Comparison of ENCODE assay signal across 8 mouse cellular contexts in the genomic region with DNA sequence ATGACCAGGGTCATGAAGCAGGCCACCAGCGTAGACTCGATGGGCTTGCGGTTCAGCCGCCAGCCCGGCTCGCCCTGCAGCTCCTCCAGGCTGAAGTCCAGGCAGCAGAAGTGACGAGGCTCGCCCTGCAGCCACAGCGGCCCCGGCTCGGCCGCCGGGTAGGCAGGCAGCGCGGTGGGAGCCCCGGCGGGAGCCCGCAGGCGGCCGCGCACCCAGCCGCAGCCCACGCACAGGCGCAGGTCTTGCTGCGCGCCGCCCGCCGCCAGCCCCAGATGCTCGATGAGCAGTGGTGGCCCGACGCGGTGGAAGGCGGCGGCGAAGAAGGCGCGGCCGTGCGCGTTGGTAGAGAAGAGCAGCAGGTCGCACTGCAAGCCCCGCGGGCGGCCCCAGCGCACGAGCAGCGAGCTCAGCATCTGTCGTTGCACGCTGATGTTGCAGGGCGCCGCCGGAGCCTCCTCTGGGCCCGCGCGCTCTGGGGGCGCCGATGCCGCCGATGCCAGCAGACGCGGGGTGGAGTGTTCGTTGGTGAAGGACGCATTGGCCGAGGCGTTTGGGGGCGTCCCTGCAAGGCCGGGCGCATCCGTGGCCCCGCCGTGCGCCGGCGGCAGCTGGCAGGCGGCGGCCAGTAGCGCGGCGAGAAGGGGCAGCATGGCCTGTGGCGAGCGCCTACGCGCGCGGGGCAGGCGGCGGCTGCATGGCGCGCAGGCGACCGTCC. TPM values are rescaled to one million over a fixed set of nuclear protein-coding genes. Genes with fewer than 3 reads are reported as not detected.
DNase-seq lines count a peak whose midpoint lies in the region; ATAC-seq and TF ChIP-seq lines count a peak whose summit lies in the region.

No protein-coding gene starts in this region.

- no peaks in the 10 kb centered on the region for H3K36me3 ChIP-seq in embryonic facial prominence, embryonic 14.5 days (ENCODE audit: control insufficient read depth, insufficient read depth, low read length)

- no peak for TF ChIP-seq POLR2A in cerebellum, adult 2 months (IDR thresholded peaks at IDR 0.05; ENCODE audit: borderline replicate concordance, insufficient read depth, low read length)

- H3K27ac ChIP-seq in cerebellum, adult 2 months (ENCODE audit: insufficient read depth, low read length) = no peak overlapping the region
- peak overlapping the region; percentile 67 for H3K27ac ChIP-seq in embryonic facial prominence, embryonic 14.5 days (replicated peaks; ENCODE audit: low read depth, low read length)

- ATAC-seq in embryonic facial prominence, embryonic 14.5 days (ENCODE audit: low read depth) = peak; percentile 71
- ATAC-seq in megakaryocyte-erythroid progenitor cell, adult 5-6 weeks (replicated peaks; ENCODE audit: low FRiP score, low TSS enrichment, poor library complexity, severe bottlenecking) = peak; percentile 13

- under 1% methylated on average over 92 of the region's 92 CpGs for WGBS in cerebellum, adult 2 months
- WGBS in embryonic facial prominence, embryonic 14.5 days = under 1% methylated on average over 49 of the region's 92 CpGs

- H3K9ac ChIP-seq in embryonic facial prominence, embryonic 14.5 days (ENCODE audit: low read depth, low read length) = peak overlapping the region; percentile 70

- H3K4me1 ChIP-seq in cerebellum, adult 2 months (ENCODE audit: control insufficient read depth, insufficient read depth, low read length) = no peaks in the 10 kb centered on the region
- peaks cover 4% of the 10 kb centered on the region for H3K4me1 ChIP-seq in embryonic facial prominence, embryonic 14.5 days (ENCODE audit: control insufficient read depth, insufficient read depth, low read length)

- H3K9me3 ChIP-seq in embryonic facial prominence, embryonic 14.5 days (ENCODE audit: control insufficient read depth, low read length) = no peaks in the 10 kb centered on the region

- TF ChIP-seq CTCF in cerebellum, adult 2 months (IDR thresholded peaks at IDR 0.05; ENCODE audit: borderline replicate concordance, insufficient read depth, low read depth, low read length) = no peak

- peak overlapping the region; percentile 96 for H3K4me2 ChIP-seq in embryonic facial prominence, embryonic 14.5 days (ENCODE audit: low read depth, low read length)

- H3K4me3 ChIP-seq in cerebellum, adult 2 months (replicated peaks; ENCODE audit: insufficient read depth, low read depth, low read length) = peak overlapping the region; percentile 76
- H3K4me3 ChIP-seq in embryonic facial prominence, embryonic 14.5 days (ENCODE audit: low read depth, low read length) = peak overlapping the region; percentile 70

- no peak for DNase-seq in cerebellum, adult 2 months
- DNase-seq in cerebellum, adult 9-10 months = no peak
- peak; percentile 70 for DNase-seq in R1 (ENCODE audit: low read depth, low spot score)
- DNase-seq in embryonic facial prominence, embryonic 14.5 days (ENCODE audit: low spot score) = peak; percentile 57
- DNase-seq in heart, postnatal 4 days = peak; percentile 40
- peak; percentile 46 to 69 for DNase-seq in left cerebral cortex, adult 8-10 months (ENCODE audit: low spot score in 2 of 2)
- DNase-seq in spleen, adult 12 weeks (ENCODE audit: low spot score) = peak; percentile 2

- no peaks in the 10 kb centered on the region for H3K27me3 ChIP-seq in cerebellum, adult 2 months (ENCODE audit: control insufficient read depth, insufficient read depth, low read length)
- H3K27me3 ChIP-seq in embryonic facial prominence, embryonic 14.5 days (replicated peaks; ENCODE audit: control insufficient read depth, insufficient read depth, low read length) = peaks cover 33% of the 10 kb centered on the region

RNA-seq across cellular contexts. Expression of a gene that starts 0.5 kb away (rescaled TPM):
- 12.8 and 14.5 TPM in 2 replicates for polyA plus RNA-seq in cerebellum, adult 2 months (2012; rRNA removed)
- polyA plus RNA-seq in embryonic facial prominence, embryonic 14.5 days (2014; fragmentation: Nextera tagmentation; extraction: Ambion mirVana) = 13.1 and 15.4 TPM in 2 replicates
- 10 to 100 TPM; 24.7 to 25.4 TPM for total RNA-seq in heart, postnatal 4 days (2021)
- total RNA-seq in left cerebral cortex, adult 8-10 months (2022) = 10 to 100 TPM; 73.6 to 80.0 (median 74.8) TPM
- 0.85 and 2.1 TPM in 2 replicates for total RNA-seq in megakaryocyte-erythroid progenitor cell, adult 5-6 weeks (2014; fragmentation: Nextera tagmentation)
- 4.3 TPM in 1 of 2 replicates, not detected in the other for total RNA-seq in megakaryocyte-erythroid progenitor cell, adult 5-6 weeks (2017)

RNA-seq across cellular contexts. Expression of a gene that starts 44.2 kb away (rescaled TPM):
- polyA plus RNA-seq in cerebellum, adult 2 months (2012; rRNA removed) = 0.05 and 0.06 TPM in 2 replicates
- polyA plus RNA-seq in embryonic facial prominence, embryonic 14.5 days (2014; fragmentation: Nextera tagmentation; extraction: Ambion mirVana) = 7.1 and 8.0 TPM in 2 replicates
- under 1 TPM; 0.10 to 0.25 TPM for total RNA-seq in heart, postnatal 4 days (2021)
- under 1 TPM; 0.11 to 0.44 (median 0.21) TPM for total RNA-seq in left cerebral cortex, adult 8-10 months (2022)
- 0.57 and 1.2 TPM in 2 replicates for total RNA-seq in megakaryocyte-erythroid progenitor cell, adult 5-6 weeks (2014; fragmentation: Nextera tagmentation)
- 0.38 and 0.72 TPM in 2 replicates for total RNA-seq in megakaryocyte-erythroid progenitor cell, adult 5-6 weeks (2017)

Comparison
In these comparisons a context has a peak if more than half of its experiments do, and no peak if none do; other contexts are left out.
1. DNase-seq: peak in R1 (single experiment), embryonic facial prominence, embryonic 14.5 days (single experiment), heart, postnatal 4 days (single experiment), left cerebral cortex, adult 8-10 months (2 of 2) and spleen, adult 12 weeks (single experiment); none in cerebellum, adult 2 months (0 of 2) and cerebellum, adult 9-10 months (single experiment).
2. RNA of a gene that starts 0.5 kb away (total RNA-seq): 73.6 to 80.0 TPM in left cerebral cortex, adult 8-10 months and 24.7 to 25.4 TPM in heart, postnatal 4 days; 0.85 to 4.3 TPM in megakaryocyte-erythroid progenitor cell, adult 5-6 weeks; every median in the first group is over 4 times any median in the second.